Mouse (Mus musculus): Measurements from ENCODE around the gene Rfxap. TPM values are rescaled to one million over a fixed set of nuclear protein-coding genes. Genes with fewer than 3 reads are reported as not detected.

Gene Rfxap
- polyA plus RNA-seq (2012; fragmentation: generic; extraction: Trizol) = 10 to 100 TPM; 16.4 to 20.1 TPM

GRCm38 (mm10) chr3:54807666-54808217 is at the start of gene Rfxap:
Rfxap (minus strand) TSS chr3:54807791.

GRCm38 (mm10) chr3:54755145-54756041 is 52.2 kb downstream of the Rfxap start, which contains the start of gene Smad9:
Smad9 (plus strand) TSS chr3:54755582.

Other genes starting within 250 kb of the Rfxap start
- 10 to 100 TPM in 1 of 2 experiments, 1 to 10 TPM in 1; 1.6 to 13.5 TPM for gene Supt20, start 115.0 kb downstream of the Rfxap start, polyA plus RNA-seq (2012; fragmentation: generic; extraction: Trizol)
- gene Gm21958, start 93.4 kb downstream of the Rfxap start, polyA plus RNA-seq (2012; fragmentation: generic; extraction: Trizol) = under 1 TPM in 1 of 2 experiments, not detected in 1; 0.11 TPM
- 10 to 100 TPM; 45.6 to 53.1 TPM for gene Exosc8, start 72.4 kb downstream of the Rfxap start, polyA plus RNA-seq (2012; fragmentation: generic; extraction: Trizol)
- 10 to 100 TPM; 30.0 to 44.2 TPM for gene Alg5, start 72.3 kb downstream of the Rfxap start, polyA plus RNA-seq (2012; fragmentation: generic; extraction: Trizol)
- gene Smad9, start 52.2 kb downstream of the Rfxap start, polyA plus RNA-seq (2012; fragmentation: generic; extraction: Trizol) = under 1 TPM; 0.49 to 0.96 TPM
- gene Sertm1, start 108.1 kb upstream of the Rfxap start, polyA plus RNA-seq (2012; fragmentation: generic; extraction: Trizol) = not detected
- not detected for gene Ccna1, start 247.7 kb upstream of the Rfxap start, polyA plus RNA-seq (2012; fragmentation: generic; extraction: Trizol)